Mouse (Mus musculus) hindbrain, embryonic 13.5 days (tissue): ENCODE results near the gene Ubl7. TPM values are rescaled to one million over a fixed set of nuclear protein-coding genes. Genes with fewer than 3 reads are reported as not detected.
"Not testable (repeated sequence)": the region's sequence is repeated elsewhere in the genome, so short reads cannot be mapped to it uniquely, and the experiment has no call there.

Source experiments
- ATAC-seq: fragments of 200-750 bp; cut with Nextera tagmentation; 2 replicates; pipeline ENCODE4 v1.8.0; 2017; ENCODE audit warnings: moderate TSS enrichment; ENCODE audit not compliant: low FRiP score
- H3K27ac ChIP-seq: fragments of 300-500 bp; sonication (generic); 2 replicates; pipeline ENCODE4 v1.5.1; 2015; ENCODE audit warnings: inconsistent platforms, mild to moderate bottlenecking, moderate library complexity
- H3K27me3 ChIP-seq: fragments of 300-500 bp; sonication (generic); 2 replicates; pipeline ENCODE4 v1.6.1; 2015; ENCODE audit warnings: mild to moderate bottlenecking, inconsistent platforms
- H3K36me3 ChIP-seq: fragments of 300-500 bp; sonication (generic); 2 replicates; pipeline ENCODE4 v1.6.1; 2015; ENCODE audit warnings: mild to moderate bottlenecking, inconsistent platforms
- H3K4me1 ChIP-seq: fragments of 300-500 bp; sonication (generic); replicated peaks from 2 replicates; pipeline ENCODE4 v1.6.1; 2015; ENCODE audit warnings: inconsistent platforms
- H3K4me2 ChIP-seq: fragments of 300-500 bp; sonication (generic); 2 replicates; pipeline ENCODE4 v1.6.1; 2015; ENCODE audit warnings: inconsistent platforms, mild to moderate bottlenecking, moderate library complexity
- H3K4me3 ChIP-seq: fragments of 300-500 bp; sonication (generic); 2 replicates; pipeline ENCODE4 v1.5.1; 2015; ENCODE audit warnings: mild to moderate bottlenecking, inconsistent platforms
- H3K9ac ChIP-seq: fragments of 300-500 bp; sonication (generic); 2 replicates; pipeline ENCODE4 v1.6.1; 2015; ENCODE audit warnings: mild to moderate bottlenecking, inconsistent platforms
- H3K9me3 ChIP-seq: fragments of 300-500 bp; sonication (generic); 2 replicates; pipeline ENCODE4 v1.6.1; 2016; ENCODE audit warnings: inconsistent platforms
- WGBS: fragments of 180-500 bp; shearing (Covaris S2); methylation state at CpG from one replicate; pipeline ENCODE4 v1.1.7; 2015; 5-methylcytosine and 5-hydroxymethylcytosine counted together
- polyA plus RNA-seq: library from polyadenylated mRNA; unstranded; fragments of >200 nt; fragmentation: Nextera tagmentation; extraction: Ambion mirVana; gene quantifications from 2 replicates; pipeline ENCODE4 v1.2.1, GENCODE M21; 2015

Ubl7 gene
- polyA plus RNA-seq, 1 experiment from 2014 or later, result 165 TPM

DNA sequence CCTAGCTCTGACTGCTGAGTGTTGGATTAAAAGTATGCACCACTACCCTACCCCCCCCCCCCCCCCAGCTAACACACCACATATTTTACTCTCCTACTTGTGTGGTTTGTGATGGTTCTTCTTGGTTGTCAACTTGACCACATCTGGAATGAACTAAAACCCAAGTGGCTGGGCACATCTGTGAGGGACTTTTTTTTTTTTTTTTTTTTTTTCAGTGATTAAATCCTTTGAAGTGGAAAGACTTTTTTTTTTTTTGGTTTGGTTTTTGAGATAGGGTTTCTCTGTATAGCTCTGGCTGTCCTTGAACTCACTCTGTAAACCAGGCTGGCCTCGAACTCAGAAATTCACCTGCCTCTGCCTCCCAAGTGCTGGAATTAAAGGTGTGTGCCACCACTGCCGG, 29.0 kb upstream of the Ubl7 start:
- H3K36me3 ChIP-seq, ATAC-seq, H3K4me1 ChIP-seq, H3K4me3 ChIP-seq, H3K9ac ChIP-seq, H3K27me3 ChIP-seq, H3K4me2 ChIP-seq, H3K9me3 ChIP-seq, H3K27ac ChIP-seq: not testable (repeated sequence)
- 91% methylated on average over 2 of the region's 2 CpGs for WGBS

- H3K36me3 ChIP-seq, result no peaks in the 10 kb centered on the region
- H3K9me3 ChIP-seq, result no peaks in the 10 kb centered on the region
- no peak overlapping the region for H3K9ac ChIP-seq
- no peak for ATAC-seq
- no peaks in the 10 kb centered on the region for H3K27me3 ChIP-seq
- WGBS, result 61% methylated on average over 1 of the region's 1 CpGs
- H3K27ac ChIP-seq, result no peak overlapping the region
- H3K4me2 ChIP-seq, result no peak overlapping the region
- H3K4me1 ChIP-seq, result no peaks in the 10 kb centered on the region
- no peak overlapping the region for H3K4me3 ChIP-seq
Measured at GRCm38 (mm10) chr9:57883413-57883812, 27.4 kb upstream of the Ubl7 start.

GRCm38 (mm10) chr9:57888119-57888518, 22.7 kb upstream of the Ubl7 start:
- H3K27me3 ChIP-seq, result no peaks in the 10 kb centered on the region
- no peak overlapping the region for H3K4me3 ChIP-seq
- no peaks in the 10 kb centered on the region for H3K9me3 ChIP-seq
- no peaks in the 10 kb centered on the region for H3K4me1 ChIP-seq
- ATAC-seq, result no peak
- 82% methylated on average over 6 of the region's 6 CpGs for WGBS
- H3K27ac ChIP-seq, result no peak overlapping the region
- H3K36me3 ChIP-seq, result no peaks in the 10 kb centered on the region
- no peak overlapping the region for H3K4me2 ChIP-seq
- no peak overlapping the region for H3K9ac ChIP-seq

- H3K27me3 ChIP-seq, result no peaks in the 10 kb centered on the region
- WGBS, result 56% methylated on average over 10 of the region's 10 CpGs
- ATAC-seq, result no peak
- peak overlapping the region; percentile 86 for H3K27ac ChIP-seq
- no peaks in the 10 kb centered on the region for H3K9me3 ChIP-seq
- no peaks in the 10 kb centered on the region for H3K36me3 ChIP-seq
- peaks cover 18% of the 10 kb centered on the region for H3K4me1 ChIP-seq
- H3K9ac ChIP-seq, result no peak overlapping the region
- H3K4me2 ChIP-seq, result no peak overlapping the region
- no peak overlapping the region for H3K4me3 ChIP-seq
Measured at GRCm38 (mm10) chr9:57900478-57900877, 10.3 kb upstream of the Ubl7 start.

DNA sequence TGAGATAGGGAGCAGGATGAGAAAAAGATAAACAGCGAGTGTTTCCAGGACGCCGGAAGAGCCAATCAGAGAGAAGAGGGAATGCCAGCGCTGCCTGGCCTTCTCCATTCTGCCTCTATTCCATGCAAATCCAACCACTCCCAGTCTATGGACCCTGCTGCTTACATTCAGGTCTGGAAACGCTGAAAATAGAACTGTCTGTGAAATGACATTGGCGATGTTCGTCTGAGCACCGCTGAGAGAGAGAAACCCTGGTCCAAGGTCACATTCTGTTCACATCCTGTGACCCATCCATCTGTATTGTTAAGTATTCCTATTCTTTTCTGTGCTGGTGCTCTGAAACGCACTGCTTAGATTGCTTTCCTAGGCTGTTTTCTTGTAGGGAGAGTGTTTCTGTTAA, 9.6 kb upstream of the Ubl7 start:
- WGBS, result 19% methylated on average over 9 of the region's 9 CpGs
- Histone ChIP-seq H3K27me3 (no peaks in the 10 kb centered on the region), H3K4me1 (peaks cover 18% of the 10 kb centered on the region), H3K4me3 (no peak overlapping the region), H3K27ac (peak overlapping the region; percentile 86), H3K4me2 (peak overlapping the region; percentile 39), H3K9me3 (no peaks in the 10 kb centered on the region), H3K9ac (peak overlapping the region; percentile 19; the same call in 1 of the 2 replicates), H3K36me3 (no peaks in the 10 kb centered on the region)
- ATAC-seq, result no peak; the same call in 1 of the 2 replicates

GRCm38 (mm10) chr9:57901601-57902000, 9.2 kb upstream of the Ubl7 start:
- Histone ChIP-seq H3K27me3 (no peaks in the 10 kb centered on the region), H3K9ac (peak overlapping the region; percentile 19; the same call in 1 of the 2 replicates), H3K4me3 (no peak overlapping the region), H3K27ac (peak overlapping the region; percentile 86), H3K4me2 (peak overlapping the region; percentile 39; the same call in 1 of the 2 replicates), H3K9me3 (no peaks in the 10 kb centered on the region), H3K36me3 (no peaks in the 10 kb centered on the region), H3K4me1 (peaks cover 18% of the 10 kb centered on the region)
- WGBS, result 23% methylated on average over 3 of the region's 3 CpGs
- ATAC-seq, result no peak

DNA sequence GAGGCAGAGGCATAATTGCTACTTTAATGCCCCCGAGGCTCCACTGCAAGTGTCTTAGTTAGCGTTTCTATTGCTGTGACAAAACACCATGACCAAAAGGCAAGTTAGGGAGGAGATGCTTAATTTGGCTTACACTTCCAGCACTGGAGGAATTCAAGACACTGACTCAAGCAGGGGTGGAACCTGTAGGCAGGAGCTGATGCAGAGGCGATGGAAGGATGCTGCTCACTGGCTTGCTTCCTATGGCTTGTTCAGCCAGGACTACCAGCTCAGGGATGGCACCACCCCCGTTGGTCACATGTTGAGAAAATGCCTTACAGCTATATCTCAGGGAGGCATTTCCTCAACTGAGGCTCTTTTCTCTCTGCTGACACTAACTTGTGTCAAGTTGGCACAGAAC, 8.6 kb upstream of the Ubl7 start:
- Histone ChIP-seq H3K9ac (no peak overlapping the region; the same call in 1 of the 2 replicates), H3K36me3 (no peaks in the 10 kb centered on the region), H3K4me2 (no peak overlapping the region), H3K27ac (peak overlapping the region; percentile 86), H3K9me3 (no peaks in the 10 kb centered on the region), H3K4me1 (peaks cover 18% of the 10 kb centered on the region), H3K27me3 (0 out of 2 replicates have a peak, but pooled peaks cover 3% of the 10 kb centered on the region), H3K4me3 (no peak overlapping the region)
- no peak for ATAC-seq
- 57% methylated on average over 4 of the region's 4 CpGs for WGBS

GRCm38 (mm10) chr9:57903589-57904249, 7.1 kb upstream of the Ubl7 start:
- 0 out of 2 replicates have a peak, but pooled peaks cover 4% of the 10 kb centered on the region for H3K27me3 ChIP-seq
- H3K27ac ChIP-seq, result no peak overlapping the region
- H3K4me1 ChIP-seq, result peaks cover 18% of the 10 kb centered on the region
- H3K9ac ChIP-seq, result no peak overlapping the region
- ATAC-seq, result no peak
- no peak overlapping the region for H3K4me2 ChIP-seq
- H3K9me3 ChIP-seq, result no peaks in the 10 kb centered on the region
- no peak overlapping the region for H3K4me3 ChIP-seq
- H3K36me3 ChIP-seq, result no peaks in the 10 kb centered on the region
- 78% methylated on average over 8 of the region's 8 CpGs for WGBS

DNA sequence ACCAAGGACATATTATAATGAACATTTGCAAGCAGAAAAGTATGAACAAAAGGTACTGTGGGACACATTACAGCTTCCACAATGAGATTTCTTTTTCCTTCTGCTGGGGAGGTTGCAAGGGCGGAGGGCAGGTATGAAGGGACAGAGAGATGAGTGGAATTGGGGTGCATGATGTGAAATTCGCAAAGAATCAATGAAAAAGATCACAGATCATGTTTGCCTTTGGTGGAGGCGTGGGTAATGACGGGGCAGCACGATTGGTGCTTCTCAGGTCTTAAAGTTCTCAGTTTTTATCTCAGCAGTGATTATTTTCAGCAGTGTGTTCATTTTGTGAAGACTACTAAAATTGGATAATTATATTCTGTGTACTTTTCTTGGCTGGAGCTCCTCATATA, 6.5 kb upstream of the Ubl7 start:
- Histone ChIP-seq H3K27ac (no peak overlapping the region), H3K27me3 (0 out of 2 replicates have a peak, but pooled peaks cover 4% of the 10 kb centered on the region), H3K4me1 (peaks cover 18% of the 10 kb centered on the region), H3K9me3 (no peaks in the 10 kb centered on the region), H3K4me3 (no peak overlapping the region), H3K9ac (no peak overlapping the region), H3K4me2 (no peak overlapping the region), H3K36me3 (no peaks in the 10 kb centered on the region)
- no peak for ATAC-seq
- WGBS, result 92% methylated on average over 5 of the region's 5 CpGs

- Histone ChIP-seq H3K36me3 (no peaks in the 10 kb centered on the region), H3K9ac (no peak overlapping the region), H3K27me3 (0 out of 2 replicates have a peak, but pooled peaks cover 4% of the 10 kb centered on the region), H3K4me1 (peaks cover 15% of the 10 kb centered on the region), H3K4me3 (no peak overlapping the region), H3K4me2 (no peak overlapping the region), H3K9me3 (no peaks in the 10 kb centered on the region), H3K27ac (no peak overlapping the region)
- WGBS, result 85% methylated on average over 6 of the region's 6 CpGs
- no peak for ATAC-seq
Measured at GRCm38 (mm10) chr9:57907206-57907605, 3.6 kb upstream of the Ubl7 start.

DNA sequence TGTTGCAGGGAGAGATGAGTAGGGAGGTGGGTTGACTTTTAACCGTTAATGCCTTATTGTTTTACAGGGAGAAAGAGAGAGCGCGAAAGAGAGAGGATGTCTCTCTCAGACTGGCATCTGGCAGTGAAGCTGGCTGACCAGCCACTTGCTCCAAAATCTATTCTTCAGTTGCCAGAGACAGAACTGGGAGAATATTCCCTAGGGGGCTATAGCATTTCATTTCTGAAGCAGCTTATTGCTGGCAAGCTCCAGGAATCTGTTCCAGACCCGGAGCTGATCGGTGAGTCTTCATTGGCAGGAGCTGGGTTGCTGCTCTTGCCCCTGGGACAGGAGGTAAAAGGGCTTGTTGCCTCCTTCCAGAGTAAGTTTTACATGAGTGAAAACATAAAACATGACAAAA, 1.8 kb downstream of the Ubl7 start:
- 84% methylated on average over 5 of the region's 5 CpGs for WGBS
- no peak overlapping the region for H3K9ac ChIP-seq

DNA sequence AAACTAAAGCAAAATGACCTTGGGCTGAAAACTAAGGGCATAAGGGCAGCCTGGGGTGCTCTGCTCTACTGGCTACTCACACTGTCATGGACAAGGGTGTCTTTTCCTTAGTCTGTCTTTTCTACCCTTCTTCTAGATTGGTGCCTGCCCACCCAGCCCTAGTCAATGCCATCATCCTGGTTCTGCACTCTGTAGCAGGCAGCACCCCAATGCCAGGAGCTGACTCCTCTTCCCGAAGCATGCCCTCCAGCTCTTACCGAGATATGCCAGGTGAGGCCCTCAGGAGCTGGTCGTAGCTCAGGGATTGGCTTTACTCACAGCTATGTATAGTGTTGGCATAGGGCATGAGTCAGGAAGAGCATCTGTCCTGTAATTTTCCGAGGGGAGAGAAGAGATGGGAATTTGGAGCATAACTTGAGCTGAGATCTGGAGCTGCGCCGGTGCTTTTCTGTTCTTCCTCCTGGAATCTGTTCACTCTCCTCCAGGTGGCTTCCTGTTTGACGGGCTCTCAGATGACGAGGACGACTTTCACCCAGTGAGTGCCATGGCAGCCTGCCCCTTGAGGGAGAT, 10.8 kb downstream of the Ubl7 start:
- 94% methylated on average over 9 of the region's 9 CpGs for WGBS
- Histone ChIP-seq H3K36me3 (peaks cover 86% of the 10 kb centered on the region), H3K9me3 (no peaks in the 10 kb centered on the region), H3K4me3 (no peak overlapping the region), H3K27ac (no peak overlapping the region), H3K27me3 (no peaks in the 10 kb centered on the region), H3K9ac (no peak overlapping the region), H3K4me2 (no peak overlapping the region), H3K4me1 (no peaks in the 10 kb centered on the region)
- no peak for ATAC-seq

More for the DNA sequence above, 1.8 kb downstream of the Ubl7 start:
- Histone ChIP-seq H3K4me3 (no peak overlapping the region), H3K27ac (no peak overlapping the region), H3K36me3 (peaks cover 20% of the 10 kb centered on the region), H3K4me1 (peaks cover 19% of the 10 kb centered on the region), H3K9me3 (no peaks in the 10 kb centered on the region), H3K27me3 (no peaks in the 10 kb centered on the region), H3K4me2 (no peak overlapping the region)
- no peak for ATAC-seq

DNA sequence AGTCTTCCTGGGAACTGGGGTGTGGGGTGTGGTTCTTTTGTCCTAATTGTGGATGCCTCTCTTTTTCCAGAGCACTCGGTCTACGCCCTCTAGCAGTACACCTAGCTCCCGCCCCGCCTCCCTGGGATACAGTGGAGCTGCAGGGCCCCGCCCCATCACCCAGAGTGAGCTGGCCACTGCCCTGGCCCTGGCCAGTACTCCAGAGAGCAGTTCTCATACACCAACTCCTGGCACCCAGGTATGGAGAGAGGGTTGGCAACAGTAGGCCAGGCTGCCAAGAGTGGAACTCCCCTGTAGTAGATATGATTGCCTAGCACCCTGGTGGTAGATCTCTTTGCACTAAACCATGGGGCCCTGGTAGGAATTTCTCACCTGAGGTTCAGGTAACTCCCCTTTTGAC, 11.6 kb downstream of the Ubl7 start:
- peaks cover 90% of the 10 kb centered on the region for H3K36me3 ChIP-seq
- WGBS, result 93% methylated on average over 5 of the region's 5 CpGs

More for the DNA sequence above, 11.6 kb downstream of the Ubl7 start:
- H3K4me1 ChIP-seq, result no peaks in the 10 kb centered on the region
- H3K27me3 ChIP-seq, result no peaks in the 10 kb centered on the region
- no peak for ATAC-seq
- H3K4me2 ChIP-seq, result no peak overlapping the region
- H3K9me3 ChIP-seq, result no peaks in the 10 kb centered on the region
- H3K27ac ChIP-seq, result no peak overlapping the region
- H3K9ac ChIP-seq, result no peak overlapping the region
- H3K4me3 ChIP-seq, result no peak overlapping the region
